Mouse (Mus musculus) T-cell, adult 2 months (primary cell): ENCODE measurements around the gene Atg16l2.

Experiments
- DNase-seq: peaks from one replicate; pipeline ENCODE4 v3.0.0; 2022; ENCODE audit warnings: low spot score

The Atg16l2 gene

DNA sequence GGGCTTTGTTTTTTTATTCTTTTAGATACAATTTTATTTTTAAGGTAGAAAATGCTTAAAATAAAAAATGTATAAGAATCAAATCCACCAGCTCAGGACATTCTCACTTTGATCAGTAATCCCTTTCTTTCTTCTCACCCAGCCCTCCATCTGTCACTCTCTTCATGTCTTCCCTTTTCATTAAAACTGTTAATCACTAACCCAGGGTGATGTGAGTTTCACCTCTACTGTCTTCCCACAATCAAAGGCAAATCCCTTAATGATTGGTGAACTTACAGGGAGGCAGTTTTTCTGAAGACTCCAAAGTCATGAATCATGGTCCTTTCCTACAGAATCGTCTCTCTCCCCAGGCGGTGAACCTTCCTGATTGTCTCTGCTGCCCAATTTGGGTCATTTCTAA is 85.3 kb downstream of the Atg16l2 start:
- no peak for DNase-seq

DNA sequence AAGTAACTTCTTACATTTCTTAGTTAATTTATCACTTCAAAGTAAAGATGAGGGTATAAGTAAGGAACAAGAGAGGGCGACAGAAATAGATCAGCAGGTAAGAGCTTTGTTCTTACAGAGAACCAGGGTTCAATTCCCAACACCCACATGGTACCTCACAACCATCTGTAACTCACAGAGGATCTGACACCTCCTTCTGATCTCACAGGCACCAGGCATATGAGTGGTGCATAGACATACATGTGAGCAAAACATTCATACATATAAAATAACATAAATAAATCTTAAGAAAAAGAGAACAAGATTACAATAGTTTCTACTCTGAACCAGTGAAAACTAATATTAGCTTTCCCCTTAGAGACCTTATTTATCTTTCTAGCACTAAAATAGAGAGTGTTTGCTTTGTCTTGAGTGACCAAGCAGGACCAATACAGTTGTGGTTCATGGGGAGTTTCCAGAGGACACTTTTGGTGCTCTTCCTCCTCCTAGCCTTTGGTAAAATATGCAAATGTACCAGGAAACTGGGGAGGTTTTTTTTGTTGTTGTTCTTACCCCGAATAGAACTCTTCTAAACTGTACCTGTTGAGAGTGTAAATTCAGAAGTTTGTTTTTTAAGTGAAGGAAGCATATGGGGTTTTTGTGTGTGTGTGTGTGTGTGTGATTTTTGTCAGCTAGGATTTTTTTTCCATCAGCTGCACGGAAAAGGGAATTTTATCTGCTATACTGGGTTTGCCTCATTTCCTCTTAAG is 88.4 kb downstream of the Atg16l2 start:
- no peak for DNase-seq
